Mouse (Mus musculus): ENCODE results near the gene Osbpl3.

- no peak for TF ChIP-seq CTCF (IDR thresholded peaks at IDR 0.05; ENCODE audit: control insufficient read depth, insufficient read depth, insufficient replicate concordance, low read depth, low read length)
- no peak for TF ChIP-seq POLR2A (IDR thresholded peaks at IDR 0.05; ENCODE audit: control insufficient read depth, low read depth, low read length)
Measured at GRCm38 (mm10) chr6:50391951-50392350, 64.0 kb downstream of the Osbpl3 start.
